Comparison of ENCODE assay signal across 18 mouse cellular contexts in genomic region chr11:24727404-24727803, GRCm38 (mm10).
"Had no signal": no experiment of that assay in that cellular context is flagged by ENCODE, and none has a peak within 500 bp of the region (broad histone marks: within the 10 kb centered on the region; RNA-seq: fewer than 3 reads in every experiment).

No protein-coding gene starts in this region.

- H3K9me3 ChIP-seq: midbrain, embryonic 10.5 days; midbrain, embryonic 12.5 days; neural tube, embryonic 13.5 days; neural tube, embryonic 15.5 days had no signal

- H3K4me2 ChIP-seq: lung, embryonic 14.5 days; midbrain, embryonic 12.5 days; neural tube, embryonic 13.5 days; neural tube, embryonic 15.5 days had no signal

- H3K4me1 ChIP-seq: neural tube, embryonic 13.5 days; neural tube, embryonic 15.5 days had no signal

- H3K27me3 ChIP-seq: midbrain, embryonic 12.5 days; neural tube, embryonic 13.5 days; neural tube, embryonic 15.5 days had no signal

- H3K27ac ChIP-seq: midbrain, embryonic 10.5 days; midbrain, embryonic 12.5 days; neural tube, embryonic 13.5 days; neural tube, embryonic 15.5 days had no signal

- H3K4me3 ChIP-seq: midbrain, embryonic 10.5 days; midbrain, embryonic 12.5 days; myocyte; neural tube, embryonic 13.5 days; neural tube, embryonic 15.5 days had no signal

- ATAC-seq: midbrain, embryonic 16.5 days had no signal

- H3K9ac ChIP-seq: lung, embryonic 14.5 days; midbrain, embryonic 12.5 days; neural tube, embryonic 13.5 days; neural tube, embryonic 15.5 days had no signal

- DNase-seq: lung, embryonic 14.5 days; lung, postnatal 10 days; lung, postnatal 4 days; midbrain, embryonic 14.5 days; retina, postnatal 1 day; right cerebral cortex, adult 18-20 months; right cerebral cortex, postnatal 25 days; right cerebral cortex, postnatal 4 days; spleen, adult 18-20 months; thymus, adult 18-20 months; thymus, postnatal 14 days; thymus, postnatal 36 days had no signal

- H3K36me3 ChIP-seq: midbrain, embryonic 10.5 days; midbrain, embryonic 12.5 days; neural tube, embryonic 13.5 days; neural tube, embryonic 15.5 days had no signal
